Mouse (Mus musculus) spleen, adult 2 months (tissue): ENCODE results near the gene Clcnkb. TPM values are rescaled to one million over a fixed set of nuclear protein-coding genes. Genes with fewer than 3 reads are reported as not detected.

Source experiments
- DNase-seq, 2 experiments: peaks; one replicate each; pipeline versions ENCODE4 v3.0.0 to v3.0.0-alpha.2; 2012 to 2021; ENCODE audit warnings: low spot score in 2 of 2, low read depth in 1 of 2
- H3K27ac ChIP-seq: fragments of 200-500 bp; 2 replicates; pipeline ENCODE4 v1.5.1; 2012; ENCODE audit warnings: low read length, inconsistent platforms; ENCODE audit not compliant: insufficient read depth
- H3K27me3 ChIP-seq: fragments of 200-500 bp; 2 replicates; pipeline ENCODE4 v1.6.1; 2012; ENCODE audit warnings: mild to moderate bottlenecking, moderate library complexity, low read length, inconsistent platforms; ENCODE audit not compliant: control insufficient read depth, insufficient read depth
- H3K36me3 ChIP-seq: fragments of 200-500 bp; 2 replicates; pipeline ENCODE4 v1.6.1; 2012; ENCODE audit warnings: mild to moderate bottlenecking, low read length, inconsistent platforms; ENCODE audit not compliant: control insufficient read depth, insufficient read depth
- H3K4me1 ChIP-seq: fragments of 200-500 bp; 2 replicates; pipeline ENCODE4 v1.6.1; 2011; ENCODE audit warnings: inconsistent platforms; ENCODE audit not compliant: control insufficient read depth, insufficient read depth, insufficient read length
- H3K4me3 ChIP-seq: fragments of 200-500 bp; 2 replicates; pipeline ENCODE4 v1.5.1; 2011; ENCODE audit warnings: mild to moderate bottlenecking, inconsistent platforms; ENCODE audit not compliant: insufficient read depth, insufficient read length; ENCODE audit errors: extremely low read depth
- CTCF ChIP-seq: fragments of 200-500 bp; IDR thresholded peaks from 2 replicates; pipeline ENCODE4 v1.5.1; 2011; ENCODE audit warnings: mild to moderate bottlenecking, inconsistent platforms; ENCODE audit not compliant: insufficient read depth, insufficient read length, insufficient replicate concordance; ENCODE audit errors: extremely low read depth
- POLR2A ChIP-seq: fragments of 200-500 bp; IDR thresholded peaks from 2 replicates; pipeline ENCODE4 v1.6.1; 2011; ENCODE audit warnings: low read depth, low read length, inconsistent platforms
- WGBS: fragments of 180-500 bp; shearing (Covaris S2); methylation state at CpG from one replicate; pipeline ENCODE4 v1.1.7; 2018; 5-methylcytosine and 5-hydroxymethylcytosine counted together
- polyA plus RNA-seq: library from polyadenylated mRNA; depleted of rRNA; stranded (reverse); fragments of >200 nt; gene quantifications from 2 replicates; pipeline ENCODE4 v1.2.3, GENCODE M21; 2012

Clcnkb gene
- polyA plus RNA-seq, 1 experiment, result 0.07 TPM

DNA sequence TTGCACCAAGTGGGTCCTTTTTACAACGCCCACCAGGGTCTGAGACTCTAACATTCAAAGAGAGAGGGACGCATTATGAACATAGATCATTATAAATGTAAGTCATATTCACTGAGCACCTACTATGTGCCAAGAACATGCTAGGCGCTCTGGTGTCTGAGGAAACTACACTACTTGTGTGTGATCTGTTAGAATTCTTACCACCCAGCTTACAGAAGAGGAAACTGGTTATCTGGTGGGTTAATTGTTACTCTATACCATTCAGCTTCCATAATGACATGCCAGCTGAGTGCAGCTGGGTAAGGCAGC, 10.5 kb downstream of the Clcnkb start:
- 85% methylated on average over 3 of the region's 3 CpGs for WGBS
- H3K27me3 ChIP-seq, result no peaks in the 10 kb centered on the region
- TF ChIP-seq POLR2A, result no peak
- TF ChIP-seq CTCF, result no peak
- no peak overlapping the region for H3K4me3 ChIP-seq
- H3K36me3 ChIP-seq, result no peaks in the 10 kb centered on the region
- H3K4me1 ChIP-seq, result peaks cover 3% of the 10 kb centered on the region; the same call in 1 of the 2 replicates
- DNase-seq, result no peak
- H3K27ac ChIP-seq, result no peak overlapping the region

- Histone ChIP-seq H3K27ac (no peak overlapping the region), H3K36me3 (no peaks in the 10 kb centered on the region), H3K4me3 (no peak overlapping the region), H3K4me1 (peaks cover 3% of the 10 kb centered on the region; the same call in 1 of the 2 replicates), H3K27me3 (no peaks in the 10 kb centered on the region)
- WGBS, result 17% methylated on average over 15 of the region's 15 CpGs
- DNase-seq, result peak; percentile 73 to 77
- TF ChIP-seq POLR2A, result no peak
- peak; percentile 91; the same call in 1 of the 2 replicates for TF ChIP-seq CTCF
These were observed 11.1 kb downstream of the Clcnkb start for GRCm38 (mm10) chr4:141404518-141405313.

DNA sequence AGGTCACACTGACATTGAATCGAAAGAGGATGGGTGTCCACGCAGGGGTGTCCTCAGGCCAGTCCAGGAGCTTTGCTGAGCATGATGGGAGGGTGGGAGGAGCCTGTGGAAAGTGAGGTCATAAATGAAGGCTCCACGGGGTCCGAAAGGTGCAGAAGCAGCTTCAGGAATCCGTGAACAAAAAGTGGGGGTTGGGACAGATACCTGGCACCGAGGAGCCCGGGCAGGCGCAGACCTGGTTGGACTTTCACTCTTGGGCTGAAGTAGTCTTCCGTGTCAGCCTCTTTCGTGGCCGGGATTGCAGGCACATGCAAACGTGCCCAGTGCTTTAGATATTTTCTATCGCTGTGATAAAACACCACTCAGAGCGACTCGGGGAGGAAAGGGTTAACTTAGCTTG, 15.6 kb downstream of the Clcnkb start:
- Histone ChIP-seq H3K4me3 (no peak overlapping the region), H3K4me1 (peaks cover 3% of the 10 kb centered on the region; the same call in 1 of the 2 replicates), H3K27ac (no peak overlapping the region), H3K36me3 (no peaks in the 10 kb centered on the region), H3K27me3 (no peaks in the 10 kb centered on the region)
- no peak for DNase-seq
- 88% methylated on average over 15 of the region's 15 CpGs for WGBS
- no peak for TF ChIP-seq POLR2A
- TF ChIP-seq CTCF, result no peak

DNA sequence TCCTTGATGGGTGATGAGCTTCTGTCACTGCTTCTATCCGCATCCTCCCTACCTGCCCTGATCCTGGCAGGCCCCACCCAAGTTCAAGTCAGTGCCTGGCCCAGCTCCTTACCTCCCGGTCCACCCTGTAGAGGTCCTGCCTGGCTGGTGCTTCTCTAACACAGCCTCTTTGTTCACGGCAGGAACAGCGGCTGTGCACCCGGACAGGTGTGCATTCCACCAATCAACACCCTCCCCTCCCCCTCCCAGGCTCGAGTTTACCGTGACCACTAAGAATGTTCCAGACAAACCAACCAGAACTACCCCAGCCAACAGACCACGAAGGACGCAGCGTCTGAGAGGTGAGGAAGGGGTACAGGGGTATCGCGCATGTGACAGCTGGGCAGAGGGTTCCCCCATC, 17.3 kb downstream of the Clcnkb start, which contains the start of gene Clcnka:
TSS of gene Clcnka (minus strand) at position 180 of the 400 bp plus-strand sequence.
- WGBS, result 66% methylated on average over 12 of the region's 12 CpGs
- H3K4me3 ChIP-seq, result no peak within 1 kb of the TSS
- H3K27ac ChIP-seq, result no peak within 1 kb of the TSS
- H3K4me1 ChIP-seq, result no peaks in the 10 kb centered on the region
- no peak for TF ChIP-seq POLR2A
- TF ChIP-seq CTCF, result no peak
- no peaks in the 10 kb centered on the region for H3K36me3 ChIP-seq
- no peaks in the 10 kb centered on the region for H3K27me3 ChIP-seq
- DNase-seq, result no peak

DNA sequence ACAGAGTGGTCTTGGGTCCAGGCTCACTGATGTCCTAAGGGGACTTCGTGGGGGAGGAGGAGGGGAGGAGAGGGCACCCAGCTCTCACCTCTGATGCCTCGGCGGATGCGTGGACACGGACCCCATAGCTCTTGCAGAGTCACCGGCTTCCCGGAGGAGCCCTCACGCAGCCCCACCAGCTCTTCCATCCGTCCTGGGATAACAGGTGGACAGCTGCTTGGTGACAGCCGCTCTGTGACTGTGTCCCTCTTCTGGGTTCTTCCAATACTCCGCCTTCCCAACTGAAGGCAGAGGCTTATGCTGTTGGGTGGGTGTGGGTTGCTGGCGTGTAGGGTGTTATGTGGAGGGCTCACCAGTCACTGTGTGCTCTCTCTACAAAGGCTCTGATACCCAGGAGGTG, 18.0 kb downstream of the Clcnkb start:
- Histone ChIP-seq H3K27me3 (no peaks in the 10 kb centered on the region), H3K27ac (no peak overlapping the region)

GRCm38 (mm10) chr4:141394751-141395150, 21.1 kb downstream of the Clcnkb start:
- H3K27me3 ChIP-seq, result no peaks in the 10 kb centered on the region
- no peak overlapping the region for H3K4me3 ChIP-seq
- H3K4me1 ChIP-seq, result no peaks in the 10 kb centered on the region
- no peak overlapping the region for H3K27ac ChIP-seq
- DNase-seq, result no peak
- no peaks in the 10 kb centered on the region for H3K36me3 ChIP-seq
- TF ChIP-seq POLR2A (no peak), CTCF (no peak)
- WGBS, result 50% methylated on average over 16 of the region's 16 CpGs

More for the DNA sequence above, 18.0 kb downstream of the Clcnkb start:
- Histone ChIP-seq H3K36me3 (no peaks in the 10 kb centered on the region), H3K4me3 (no peak overlapping the region), H3K4me1 (no peaks in the 10 kb centered on the region)
- DNase-seq, result no peak
- TF ChIP-seq POLR2A, result no peak
- TF ChIP-seq CTCF, result no peak
- 90% methylated on average over 12 of the region's 12 CpGs for WGBS

- no peak for TF ChIP-seq POLR2A
- TF ChIP-seq CTCF, result no peak
- Histone ChIP-seq H3K36me3 (no peaks in the 10 kb centered on the region), H3K27me3 (no peaks in the 10 kb centered on the region), H3K4me1 (no peaks in the 10 kb centered on the region), H3K4me3 (no peak overlapping the region), H3K27ac (no peak overlapping the region)
- 81% methylated on average over 12 of the region's 12 CpGs for WGBS
- no peak for DNase-seq
These were observed 24.5 kb downstream of the Clcnkb start for GRCm38 (mm10) chr4:141391293-141391692.
